Mouse (Mus musculus) kidney, embryonic 16.5 days (tissue): ENCODE measurements around the gene E430018J23Rik. TPM values are rescaled to one million over a fixed set of nuclear protein-coding genes. Genes with fewer than 3 reads are reported as not detected.
"Not testable (repeated sequence)": the region's sequence is repeated elsewhere in the genome, so short reads cannot be mapped to it uniquely, and the experiment has no call there.

Experiments used
- ATAC-seq: fragments of 200-750 bp; cut with Nextera tagmentation; 2 replicates; pipeline ENCODE4 v1.8.0; 2017; ENCODE audit warnings: moderate TSS enrichment; ENCODE audit not compliant: low FRiP score, low TSS enrichment
- H3K27ac ChIP-seq: fragments of 300-500 bp; sonication (generic); 2 replicates; pipeline ENCODE4 v1.5.1; 2014; ENCODE audit warnings: low read length
- H3K27me3 ChIP-seq: fragments of 300-500 bp; sonication (generic); 2 replicates; pipeline ENCODE4 v1.6.1; 2014; ENCODE audit warnings: low read length, control low read depth, mixed read lengths; ENCODE audit not compliant: insufficient read depth
- H3K36me3 ChIP-seq: fragments of 300-500 bp; sonication (generic); 2 replicates; pipeline ENCODE4 v1.6.1; 2014; ENCODE audit warnings: low read length, control low read depth, mixed read lengths; ENCODE audit not compliant: insufficient read depth
- H3K4me1 ChIP-seq: fragments of 300-500 bp; sonication (generic); 2 replicates; pipeline ENCODE4 v1.6.1; 2014; ENCODE audit warnings: low read length, control low read depth, mixed read lengths; ENCODE audit not compliant: insufficient read depth
- H3K4me2 ChIP-seq: fragments of 300-500 bp; sonication (generic); replicated peaks from 2 replicates; pipeline ENCODE4 v1.6.1; 2014; ENCODE audit warnings: low read depth, low read length
- H3K4me3 ChIP-seq: fragments of 300-500 bp; sonication (generic); 2 replicates; pipeline ENCODE4 v1.5.1; 2014; ENCODE audit warnings: mild to moderate bottlenecking, low read length
- H3K9ac ChIP-seq: fragments of 300-500 bp; sonication (generic); replicated peaks from 2 replicates; pipeline ENCODE4 v1.6.1; 2014; ENCODE audit warnings: low read length
- H3K9me3 ChIP-seq: fragments of 300-500 bp; sonication (generic); 2 replicates; pipeline ENCODE4 v1.6.1; 2016; ENCODE audit warnings: low read length, control low read depth
- WGBS: fragments of 180-500 bp; shearing (Covaris S2); extraction: QIAGEN DNeasy Blood & Tissue Kit; methylation state at CpG from one replicate; pipeline ENCODE4 v1.1.7; 2014; 5-methylcytosine and 5-hydroxymethylcytosine counted together
- polyA plus RNA-seq: library from polyadenylated mRNA; unstranded; fragments of >200 nt; fragmentation: Nextera tagmentation; extraction: Ambion mirVana; gene quantifications from 2 replicates; pipeline ENCODE4 v1.2.1, GENCODE M21; 2015

The E430018J23Rik gene
- polyA plus RNA-seq, 1 experiment from 2014 or later = 8.3 TPM

DNA sequence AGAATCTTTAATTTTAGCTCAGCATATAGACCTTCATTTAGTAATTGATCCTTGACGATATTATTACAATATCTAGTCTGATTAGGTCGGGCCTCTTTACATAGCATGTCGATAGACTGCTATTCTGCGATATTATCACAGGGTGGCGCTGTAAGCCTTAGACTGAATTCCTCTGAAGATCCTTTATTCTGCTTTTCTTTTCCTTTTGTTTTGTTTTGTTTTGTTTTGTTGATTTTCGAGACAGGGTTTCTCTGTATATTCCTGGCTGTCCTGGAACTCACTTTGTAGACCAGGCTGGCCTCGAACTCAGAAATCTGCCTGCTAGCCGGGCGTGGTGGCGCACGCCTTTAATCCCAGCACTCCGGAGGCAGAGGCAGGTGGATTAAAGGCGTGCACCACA is 31.0 kb downstream of the E430018J23Rik start:
- Histone ChIP-seq H3K4me3 (peak overlapping the region; percentile 29), H3K4me2 (0 out of 2 replicates have a peak overlapping the region, but pooled peaks have one; percentile 33), H3K27me3 (peaks cover 14% of the 10 kb centered on the region; the same call in 1 of the 2 replicates)
- 25% methylated on average over 13 of the region's 13 CpGs for WGBS
- H3K9ac ChIP-seq, ATAC-seq, H3K27ac ChIP-seq, H3K9me3 ChIP-seq, H3K36me3 ChIP-seq, H3K4me1 ChIP-seq: not testable (repeated sequence)

DNA sequence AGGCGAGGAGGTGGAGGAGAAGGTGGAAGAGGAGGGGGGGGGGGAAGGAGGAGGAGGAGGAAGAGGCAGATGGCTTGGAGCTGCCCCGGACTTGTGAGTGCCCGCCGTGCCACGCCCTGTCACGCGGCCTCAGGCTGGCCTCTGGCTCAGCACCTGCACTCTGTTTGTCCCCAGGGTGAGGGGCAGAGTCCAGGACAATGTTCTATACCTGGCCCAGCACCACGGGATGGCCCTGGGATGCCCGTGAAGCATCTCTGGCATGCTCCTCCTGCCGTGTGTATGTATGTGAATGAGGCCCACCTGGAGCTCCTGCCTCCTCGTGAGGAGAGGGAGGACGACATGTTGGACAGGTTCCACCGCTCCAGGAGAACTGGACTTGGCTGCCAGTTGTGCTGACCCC is 32.0 kb downstream of the E430018J23Rik start:
- 41% methylated on average over 13 of the region's 13 CpGs for WGBS
- ATAC-seq = no peak

DNA sequence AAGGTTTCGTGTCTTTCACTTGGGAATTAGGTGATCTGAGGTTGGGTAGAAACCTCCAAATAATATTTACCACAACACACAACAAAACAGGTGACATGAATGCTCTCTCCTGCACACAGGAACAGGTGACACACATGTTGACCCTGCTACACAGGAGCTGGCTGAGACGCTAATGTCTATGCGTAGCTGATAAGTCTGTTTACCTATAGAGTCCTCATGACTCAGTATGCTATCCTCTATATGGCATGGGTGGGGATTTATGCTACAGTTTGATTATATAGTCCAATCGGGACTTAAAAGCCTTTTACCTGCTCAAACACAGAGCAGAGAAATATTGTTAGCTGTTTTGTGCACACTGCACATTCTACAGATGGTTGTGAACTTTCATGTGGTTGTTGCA is 33.2 kb downstream of the E430018J23Rik start:
- H3K36me3 ChIP-seq = no peaks in the 10 kb centered on the region
- H3K4me1 ChIP-seq = peaks cover 4% of the 10 kb centered on the region
- no peak overlapping the region for H3K27ac ChIP-seq
- H3K9ac ChIP-seq = no peak overlapping the region
- no peak for ATAC-seq
- peaks cover 14% of the 10 kb centered on the region; the same call in 1 of the 2 replicates for H3K27me3 ChIP-seq
- H3K9me3 ChIP-seq = no peaks in the 10 kb centered on the region
- H3K4me2 ChIP-seq = no peak overlapping the region
- WGBS = 74% methylated on average over 4 of the region's 4 CpGs
- H3K4me3 ChIP-seq = no peak overlapping the region

More for the DNA sequence above, 32.0 kb downstream of the E430018J23Rik start:
- no peaks in the 10 kb centered on the region for H3K9me3 ChIP-seq
- no peak overlapping the region for H3K9ac ChIP-seq
- H3K27ac ChIP-seq = no peak overlapping the region
- peaks cover 4% of the 10 kb centered on the region for H3K4me1 ChIP-seq
- no peak overlapping the region for H3K4me2 ChIP-seq
- no peaks in the 10 kb centered on the region for H3K36me3 ChIP-seq
- peaks cover 14% of the 10 kb centered on the region; the same call in 1 of the 2 replicates for H3K27me3 ChIP-seq
- H3K4me3 ChIP-seq = no peak overlapping the region

DNA sequence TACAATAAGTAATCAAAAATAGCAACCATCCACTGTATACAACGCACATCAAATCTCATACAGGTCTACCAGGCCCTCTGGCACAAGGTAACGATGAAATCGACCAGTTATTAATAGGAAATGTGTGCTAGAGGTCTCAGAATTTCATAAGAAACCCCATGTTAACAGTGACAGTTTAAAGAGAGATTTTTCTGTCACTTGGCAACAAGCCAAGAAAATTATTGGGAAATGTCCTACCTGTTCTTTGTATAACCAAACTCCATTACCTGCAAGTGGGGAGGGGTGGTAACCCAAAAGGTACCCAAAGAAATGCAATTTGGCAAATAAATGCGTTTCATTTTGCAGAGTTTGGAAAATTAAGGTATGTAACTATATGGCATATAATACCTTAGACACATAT is 35.0 kb downstream of the E430018J23Rik start:
- Histone ChIP-seq H3K4me2 (no peak overlapping the region), H3K27ac (no peak overlapping the region), H3K27me3 (peaks cover 11% of the 10 kb centered on the region; the same call in 1 of the 2 replicates), H3K4me1 (peaks cover 3% of the 10 kb centered on the region), H3K9me3 (no peaks in the 10 kb centered on the region), H3K36me3 (no peaks in the 10 kb centered on the region), H3K4me3 (no peak overlapping the region), H3K9ac (no peak overlapping the region)
- no peak for ATAC-seq
- 74% methylated on average over 4 of the region's 4 CpGs for WGBS

DNA sequence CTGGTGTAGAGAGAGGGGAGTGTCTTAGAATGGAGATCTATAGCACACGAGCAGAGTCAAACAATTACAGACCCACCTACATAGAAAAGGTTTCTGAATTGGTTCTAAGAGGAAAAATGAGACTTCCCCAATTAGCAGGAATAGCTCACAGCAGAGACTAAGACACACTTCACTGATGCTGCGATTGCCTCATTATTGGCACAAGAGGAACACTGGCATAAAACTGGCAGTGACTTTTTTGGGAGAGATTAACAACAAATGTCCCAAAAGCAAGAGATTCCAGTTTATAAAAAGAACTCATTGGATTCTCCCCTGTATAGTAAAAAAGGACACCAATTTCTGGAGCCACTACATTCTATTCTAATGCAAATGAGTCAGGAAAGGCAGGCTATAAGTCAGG is 35.6 kb downstream of the E430018J23Rik start:
- WGBS = 56% methylated on average over 2 of the region's 2 CpGs
- no peaks in the 10 kb centered on the region for H3K36me3 ChIP-seq
- H3K9me3 ChIP-seq = no peaks in the 10 kb centered on the region
- no peak overlapping the region for H3K4me2 ChIP-seq
- H3K4me1 ChIP-seq = no peaks in the 10 kb centered on the region
- H3K4me3 ChIP-seq = no peak overlapping the region
- ATAC-seq = no peak
- no peak overlapping the region for H3K27ac ChIP-seq
- H3K27me3 ChIP-seq = peaks cover 11% of the 10 kb centered on the region; the same call in 1 of the 2 replicates
- no peak overlapping the region for H3K9ac ChIP-seq

DNA sequence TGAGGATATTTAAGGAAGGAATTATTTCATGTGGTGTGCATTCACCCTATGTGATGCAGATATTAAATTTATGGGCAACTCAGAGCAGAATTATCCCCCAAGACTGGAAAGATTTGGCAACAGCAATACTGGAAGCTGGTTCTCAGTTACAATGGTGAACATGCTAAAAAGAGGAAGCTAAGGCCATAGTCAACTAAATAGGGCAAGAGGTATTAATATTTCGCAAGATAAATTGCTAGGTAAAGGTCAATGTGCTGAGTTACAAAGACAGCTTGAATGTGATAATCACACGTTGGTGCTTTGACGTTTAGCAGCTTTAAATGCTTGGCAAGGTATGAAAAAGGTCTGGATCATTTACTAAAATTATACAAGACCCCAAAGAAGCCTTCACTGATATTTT is 37.6 kb downstream of the E430018J23Rik start:
- H3K4me3 ChIP-seq = no peak overlapping the region
- H3K9me3 ChIP-seq = no peaks in the 10 kb centered on the region
- H3K27ac ChIP-seq = no peak overlapping the region
- 63% methylated on average over 3 of the region's 3 CpGs for WGBS
- H3K9ac ChIP-seq = no peak overlapping the region
- no peaks in the 10 kb centered on the region for H3K36me3 ChIP-seq
- no peak for ATAC-seq
- no peak overlapping the region for H3K4me2 ChIP-seq
- no peaks in the 10 kb centered on the region for H3K4me1 ChIP-seq
- H3K27me3 ChIP-seq = peaks cover 9% of the 10 kb centered on the region; the same call in 1 of the 2 replicates

DNA sequence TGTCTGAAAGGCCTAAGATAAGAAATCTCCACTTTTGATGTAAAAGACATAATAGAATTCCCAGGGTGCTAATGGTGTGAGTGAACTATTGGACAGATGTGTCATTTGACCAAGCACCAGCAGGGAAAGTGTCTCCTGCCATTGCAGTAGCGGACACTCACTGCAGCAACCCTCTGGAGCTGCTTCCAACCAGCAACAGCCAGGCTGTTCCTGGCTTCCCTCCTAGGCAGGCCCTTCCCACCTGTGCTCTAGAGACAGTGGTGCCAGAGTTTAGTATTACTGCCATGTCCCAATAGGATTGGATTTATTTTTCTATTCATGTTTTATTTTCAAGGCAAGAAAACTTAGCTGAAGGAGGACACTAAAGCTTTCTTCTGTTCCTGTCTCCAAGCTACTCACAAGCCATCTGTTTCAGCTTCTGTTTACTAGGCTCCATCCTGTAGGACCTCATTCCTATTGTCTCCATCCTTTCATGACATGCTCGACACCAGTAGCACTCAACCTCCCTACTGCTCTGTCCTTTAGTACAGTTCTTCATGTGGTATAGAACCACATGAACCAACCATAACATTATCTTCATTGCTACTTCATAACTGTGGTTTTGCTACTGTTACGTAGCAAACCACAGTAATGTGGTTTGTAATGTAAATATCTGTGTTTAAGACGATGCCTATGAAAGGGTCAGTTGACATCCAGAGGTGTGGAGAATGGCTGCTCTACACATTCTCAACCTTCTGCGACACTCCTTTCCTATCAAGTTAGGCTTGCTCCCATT is 42.0 kb downstream of the E430018J23Rik start:
- Histone ChIP-seq H3K9me3 (no peaks in the 10 kb centered on the region), H3K4me1 (peaks cover 8% of the 10 kb centered on the region), H3K4me3 (no peak overlapping the region), H3K27me3 (no peaks in the 10 kb centered on the region), H3K4me2 (no peak overlapping the region), H3K9ac (no peak overlapping the region), H3K27ac (no peak overlapping the region), H3K36me3 (no peaks in the 10 kb centered on the region)
- no peak for ATAC-seq
- WGBS = 90% methylated on average over 5 of the region's 5 CpGs

DNA sequence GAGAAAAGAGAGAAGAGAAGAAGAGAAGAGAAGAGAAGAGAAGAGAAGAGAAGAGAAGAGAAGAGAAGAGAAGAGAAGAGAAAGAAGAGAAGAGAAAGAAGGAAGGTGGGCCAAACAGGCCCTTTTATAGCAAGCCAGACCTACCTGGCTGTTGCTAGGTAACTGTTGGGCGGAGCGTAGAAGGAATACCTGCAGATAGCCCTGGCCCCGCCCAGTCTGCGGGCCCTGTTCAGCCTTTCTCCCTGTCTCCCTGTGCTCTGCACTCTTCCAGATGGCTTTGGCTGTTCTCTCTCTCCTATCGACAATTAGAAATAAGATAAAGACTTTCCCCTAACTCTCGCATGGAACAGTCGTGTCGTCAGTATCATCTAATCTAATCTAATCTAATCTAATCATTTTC is 46.8 kb downstream of the E430018J23Rik start:
- peak overlapping the region; percentile 75 for H3K4me2 ChIP-seq
- H3K36me3 ChIP-seq = peaks cover 17% of the 10 kb centered on the region
- no peaks in the 10 kb centered on the region for H3K9me3 ChIP-seq
- H3K4me3 ChIP-seq = peak overlapping the region; percentile 79
- no peaks in the 10 kb centered on the region for H3K27me3 ChIP-seq
- peak overlapping the region; percentile 99; the same call in 1 of the 2 replicates for H3K27ac ChIP-seq
- peak overlapping the region; percentile 91 for H3K9ac ChIP-seq
- 13% methylated on average over 8 of the region's 8 CpGs for WGBS
- peaks cover 20% of the 10 kb centered on the region for H3K4me1 ChIP-seq
- ATAC-seq = no peak

DNA sequence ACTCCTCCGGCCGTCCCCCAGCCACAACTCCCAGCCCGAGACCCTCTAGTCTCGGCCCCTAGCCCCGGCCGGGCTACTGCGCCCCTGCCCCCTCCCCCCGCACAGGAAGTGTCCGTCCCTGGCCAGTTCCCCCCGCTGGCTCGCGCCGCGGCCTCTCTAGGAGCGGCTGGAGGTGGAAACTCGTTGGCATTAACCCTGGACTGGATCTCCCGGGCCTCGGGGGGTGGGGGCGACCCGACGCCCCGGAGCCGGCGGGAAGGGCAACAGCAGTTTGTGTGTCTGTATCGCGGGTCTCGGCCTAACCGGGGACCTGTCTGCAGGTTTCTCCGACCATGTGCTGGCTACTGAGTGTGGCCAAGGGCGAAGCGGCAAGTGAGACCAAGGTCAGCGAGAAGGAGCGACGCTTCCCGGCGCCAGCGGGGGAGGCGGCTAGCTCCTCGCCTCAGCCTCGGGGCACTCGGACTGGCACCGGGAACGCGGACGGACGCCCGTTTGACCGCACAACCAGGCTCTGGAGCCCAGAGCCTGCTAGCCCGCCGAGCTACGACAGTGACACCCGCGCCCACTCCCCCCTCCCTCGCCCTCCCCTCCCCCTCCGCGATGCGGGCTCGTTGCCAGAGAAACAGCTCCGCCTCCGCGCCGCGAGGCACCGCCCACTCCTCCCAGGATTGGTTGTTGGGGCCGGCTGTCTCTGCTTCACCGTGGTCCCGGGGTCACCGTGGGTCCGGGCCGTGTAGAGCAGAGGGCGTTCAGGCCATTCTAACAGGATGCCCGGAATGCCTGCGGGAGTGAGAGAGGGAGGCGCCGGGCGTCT is 47.7 kb downstream of the E430018J23Rik start, which contains the start of gene Zfp768:
Gene Zfp768 (minus strand): TSS at position 78 of the 814 bp plus-strand sequence.
- Histone ChIP-seq H3K9me3 (no peaks in the 10 kb centered on the region), H3K9ac (peak within 1 kb of the TSS; percentile 91), H3K4me2 (peak within 1 kb of the TSS; percentile 75), H3K36me3 (peaks cover 23% of the 10 kb centered on the region), H3K4me1 (peaks cover 22% of the 10 kb centered on the region), H3K4me3 (peak within 1 kb of the TSS; percentile 79), H3K27ac (peak within 1 kb of the TSS; percentile 99), H3K27me3 (no peaks in the 10 kb centered on the region)
- ATAC-seq = peak; percentile 95
- WGBS = under 1% methylated on average over 75 of the region's 76 CpGs
